Mouse (Mus musculus) spleen, adult 2 months (tissue): ENCODE results near the gene Fen1. TPM values are rescaled to one million over a fixed set of nuclear protein-coding genes. Genes with fewer than 3 reads are reported as not detected.

Experiments
- DNase-seq, 2 experiments: peaks; one replicate each; pipeline versions ENCODE4 v3.0.0 to v3.0.0-alpha.2; 2012 to 2021; ENCODE audit warnings: low spot score in 2 of 2, low read depth in 1 of 2
- H3K27ac ChIP-seq: fragments of 200-500 bp; 2 replicates; pipeline ENCODE4 v1.5.1; 2012; ENCODE audit warnings: low read length, inconsistent platforms; ENCODE audit not compliant: insufficient read depth
- H3K27me3 ChIP-seq: fragments of 200-500 bp; 2 replicates; pipeline ENCODE4 v1.6.1; 2012; ENCODE audit warnings: mild to moderate bottlenecking, moderate library complexity, low read length, inconsistent platforms; ENCODE audit not compliant: control insufficient read depth, insufficient read depth
- H3K36me3 ChIP-seq: fragments of 200-500 bp; 2 replicates; pipeline ENCODE4 v1.6.1; 2012; ENCODE audit warnings: mild to moderate bottlenecking, low read length, inconsistent platforms; ENCODE audit not compliant: control insufficient read depth, insufficient read depth
- H3K4me1 ChIP-seq: fragments of 200-500 bp; 2 replicates; pipeline ENCODE4 v1.6.1; 2011; ENCODE audit warnings: inconsistent platforms; ENCODE audit not compliant: control insufficient read depth, insufficient read depth, insufficient read length
- H3K4me3 ChIP-seq: fragments of 200-500 bp; 2 replicates; pipeline ENCODE4 v1.5.1; 2011; ENCODE audit warnings: mild to moderate bottlenecking, inconsistent platforms; ENCODE audit not compliant: insufficient read depth, insufficient read length; ENCODE audit errors: extremely low read depth
- CTCF ChIP-seq: fragments of 200-500 bp; IDR thresholded peaks from 2 replicates; pipeline ENCODE4 v1.5.1; 2011; ENCODE audit warnings: mild to moderate bottlenecking, inconsistent platforms; ENCODE audit not compliant: insufficient read depth, insufficient read length, insufficient replicate concordance; ENCODE audit errors: extremely low read depth
- POLR2A ChIP-seq: fragments of 200-500 bp; IDR thresholded peaks from 2 replicates; pipeline ENCODE4 v1.6.1; 2011; ENCODE audit warnings: low read depth, low read length, inconsistent platforms
- WGBS: fragments of 180-500 bp; shearing (Covaris S2); methylation state at CpG from one replicate; pipeline ENCODE4 v1.1.7; 2018; 5-methylcytosine and 5-hydroxymethylcytosine counted together
- polyA plus RNA-seq: library from polyadenylated mRNA; depleted of rRNA; stranded (reverse); fragments of >200 nt; gene quantifications from 2 replicates; pipeline ENCODE4 v1.2.3, GENCODE M21; 2012

Gene Fen1
- polyA plus RNA-seq, 1 experiment, result 16.0 TPM

DNA sequence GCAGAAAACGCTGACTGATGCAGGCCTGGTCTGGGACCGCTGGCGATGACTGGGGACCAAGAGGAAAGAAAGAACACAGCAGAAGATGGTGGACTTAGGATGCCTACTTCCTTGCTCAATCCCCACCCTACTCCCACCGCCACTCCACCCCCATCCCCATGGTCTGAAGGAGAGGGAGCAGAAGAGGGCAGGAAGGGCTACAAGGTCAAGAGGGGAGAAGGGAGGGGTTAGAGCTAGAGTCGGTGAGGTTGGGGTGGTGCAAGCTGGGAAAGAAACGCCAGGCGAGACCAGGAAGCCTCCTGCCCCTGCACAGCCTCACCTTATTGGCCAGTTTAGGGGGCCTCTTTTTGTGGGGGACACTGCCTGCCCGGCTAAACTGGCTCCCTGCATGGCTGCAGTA, 12.1 kb upstream of the Fen1 start:
- no peaks in the 10 kb centered on the region for H3K27me3 ChIP-seq
- 73% methylated on average over 8 of the region's 8 CpGs for WGBS

DNA sequence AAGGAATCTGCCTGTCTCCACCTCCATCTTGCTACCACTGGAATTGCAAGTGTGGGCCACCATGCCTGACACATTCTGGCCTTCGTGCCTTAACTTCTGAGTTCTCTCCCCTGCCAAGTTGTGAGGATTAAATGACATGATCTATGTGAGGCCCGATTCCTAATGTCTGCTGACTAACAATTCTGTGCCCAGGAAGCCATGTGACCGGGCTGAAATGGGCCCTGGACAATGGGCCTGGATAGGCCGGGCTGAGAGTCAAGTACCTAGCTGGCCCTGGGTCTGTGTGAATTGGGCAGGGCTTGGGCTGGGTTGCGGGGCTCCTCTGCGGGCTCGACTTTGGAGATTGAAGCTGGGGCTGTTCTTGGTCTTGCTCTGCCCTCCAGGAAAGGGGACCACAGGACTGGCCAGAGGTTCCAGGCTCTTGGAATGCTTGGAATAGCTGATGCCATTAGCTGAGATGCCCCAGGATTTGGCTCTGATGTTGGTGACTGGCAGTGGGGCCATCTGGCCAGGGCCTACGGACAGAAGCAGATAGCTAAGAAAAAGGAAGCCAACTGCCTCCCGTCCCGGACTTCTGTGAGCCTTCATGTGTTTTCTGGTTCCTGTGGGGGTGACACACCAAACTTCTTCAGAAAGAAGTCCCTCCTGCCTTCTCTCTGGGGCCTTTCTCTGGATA, 10.0 kb upstream of the Fen1 start:
- H3K27me3 ChIP-seq, result no peaks in the 10 kb centered on the region
- H3K4me1 ChIP-seq, result no peaks in the 10 kb centered on the region
- H3K4me3 ChIP-seq, result no peak overlapping the region
- 86% methylated on average over 10 of the region's 10 CpGs for WGBS
- no peak for DNase-seq
- TF ChIP-seq POLR2A, result no peak
- no peak for TF ChIP-seq CTCF
- peaks cover 7% of the 10 kb centered on the region for H3K36me3 ChIP-seq
- no peak overlapping the region for H3K27ac ChIP-seq

More for the DNA sequence above, 12.1 kb upstream of the Fen1 start:
- H3K4me3 ChIP-seq, result no peak overlapping the region
- no peak for DNase-seq
- TF ChIP-seq POLR2A (no peak), CTCF (no peak)
- no peaks in the 10 kb centered on the region; the same call in none of the 2 replicates for H3K36me3 ChIP-seq
- H3K27ac ChIP-seq, result no peak overlapping the region
- H3K4me1 ChIP-seq, result no peaks in the 10 kb centered on the region

DNA sequence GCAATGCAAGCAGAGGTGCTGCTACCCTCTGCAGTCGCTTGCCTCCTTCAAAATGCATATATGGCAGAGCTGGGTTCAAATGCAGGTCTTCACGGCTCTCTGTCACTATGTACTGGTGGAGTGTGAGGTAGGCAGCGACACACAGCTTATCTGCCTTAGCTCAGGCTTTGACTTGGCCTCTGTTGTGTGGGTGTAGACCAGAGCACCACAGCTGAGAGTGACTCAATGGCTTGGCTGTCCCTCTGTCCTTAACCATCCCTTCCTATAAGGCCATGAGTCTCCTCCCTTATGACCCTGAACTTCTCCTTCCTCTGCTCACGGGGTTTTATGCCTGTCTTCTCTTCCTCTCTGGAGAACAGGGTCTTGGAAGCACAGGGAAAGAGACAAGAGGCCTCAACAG, 6.9 kb upstream of the Fen1 start:
- TF ChIP-seq POLR2A (no peak), CTCF (no peak)
- no peak for DNase-seq
- H3K36me3 ChIP-seq, result peaks cover 20% of the 10 kb centered on the region
- H3K4me3 ChIP-seq, result no peak overlapping the region
- WGBS, result 79% methylated on average over 4 of the region's 4 CpGs
- H3K27me3 ChIP-seq, result no peaks in the 10 kb centered on the region
- no peaks in the 10 kb centered on the region for H3K4me1 ChIP-seq
- no peak overlapping the region for H3K27ac ChIP-seq

DNA sequence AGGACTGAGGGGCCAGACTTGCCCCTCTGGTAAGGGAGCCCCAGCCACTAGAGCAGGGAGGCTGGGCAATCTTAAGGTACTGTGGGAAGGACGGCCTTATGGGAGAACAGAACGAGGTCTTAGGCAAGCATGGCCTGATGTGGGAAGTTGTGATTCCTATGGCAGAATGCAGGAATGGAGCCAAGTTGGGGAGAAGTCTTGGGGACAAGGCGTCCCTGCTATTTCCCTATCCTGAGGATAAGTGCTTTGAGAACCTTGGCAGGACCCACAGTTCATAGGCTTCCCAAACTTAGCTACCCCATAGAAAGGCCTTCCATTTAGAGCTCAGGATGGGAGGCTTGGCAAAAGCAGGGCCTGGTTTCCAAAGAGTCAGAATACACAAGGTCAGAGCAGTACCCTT, 4.9 kb upstream of the Fen1 start:
- WGBS, result 84% methylated on average over 3 of the region's 3 CpGs

DNA sequence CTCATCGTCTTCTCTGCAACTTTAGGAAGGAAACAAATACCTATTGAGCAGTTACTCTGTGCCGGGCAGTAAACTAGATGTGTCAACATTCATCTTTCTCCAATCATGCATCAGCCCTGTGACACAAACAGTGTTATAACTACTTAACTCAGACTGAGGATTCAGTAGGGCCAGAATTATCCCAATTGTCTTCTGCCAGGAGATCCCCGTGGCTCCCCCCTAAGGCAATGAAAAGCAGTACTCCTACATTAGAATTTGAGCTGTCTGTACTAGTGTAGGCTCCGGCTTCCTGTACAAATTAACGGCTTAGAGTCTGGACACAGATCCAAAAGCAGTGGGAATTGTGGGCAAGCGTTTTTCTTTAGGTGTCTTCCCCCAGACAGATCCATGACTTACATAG, 1.1 kb upstream of the Fen1 start:
- no peak overlapping the region for H3K27ac ChIP-seq
- no peak overlapping the region for H3K4me3 ChIP-seq
- DNase-seq, result no peak
- H3K4me1 ChIP-seq, result no peaks in the 10 kb centered on the region; the same call in 1 of the 2 replicates
- TF ChIP-seq POLR2A (no peak), CTCF (no peak)
- 77% methylated on average over 6 of the region's 6 CpGs for WGBS
- peaks cover 27% of the 10 kb centered on the region for H3K36me3 ChIP-seq
- H3K27me3 ChIP-seq, result no peaks in the 10 kb centered on the region

More for the DNA sequence above, 4.9 kb upstream of the Fen1 start:
- no peaks in the 10 kb centered on the region for H3K27me3 ChIP-seq
- no peak overlapping the region for H3K27ac ChIP-seq
- TF ChIP-seq CTCF (no peak), POLR2A (no peak)
- H3K36me3 ChIP-seq, result peaks cover 20% of the 10 kb centered on the region
- DNase-seq, result no peak
- no peak overlapping the region for H3K4me3 ChIP-seq
- H3K4me1 ChIP-seq, result no peaks in the 10 kb centered on the region

DNA sequence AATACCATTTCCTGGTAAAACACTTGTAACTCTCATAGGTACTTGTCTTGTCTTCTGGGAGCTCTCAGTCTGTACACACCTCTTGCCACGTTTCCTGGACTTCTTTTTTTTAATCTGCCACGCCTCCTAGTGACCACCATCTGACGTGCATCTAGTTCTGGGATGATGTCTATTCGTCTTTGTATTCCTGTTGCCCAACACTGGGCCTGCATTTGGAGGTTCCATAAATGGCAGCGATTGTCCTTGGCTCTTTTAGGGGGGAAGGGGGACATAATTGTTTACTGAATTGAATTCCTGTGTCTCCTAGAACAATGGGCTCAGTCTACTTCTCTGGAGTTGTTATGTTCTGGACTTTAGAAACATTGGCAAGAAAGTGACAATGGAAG, 640 bp upstream of the Fen1 start:
- Histone ChIP-seq H3K4me1 (no peaks in the 10 kb centered on the region; the same call in 1 of the 2 replicates), H3K27me3 (no peaks in the 10 kb centered on the region), H3K4me3 (peak overlapping the region; percentile 15; the same call in 1 of the 2 replicates), H3K27ac (no peak overlapping the region), H3K36me3 (peaks cover 28% of the 10 kb centered on the region)
- WGBS, result under 1% methylated on average over 5 of the region's 5 CpGs
- TF ChIP-seq POLR2A, result no peak
- no peak for TF ChIP-seq CTCF
- peak; percentile 17 to 52 for DNase-seq

DNA sequence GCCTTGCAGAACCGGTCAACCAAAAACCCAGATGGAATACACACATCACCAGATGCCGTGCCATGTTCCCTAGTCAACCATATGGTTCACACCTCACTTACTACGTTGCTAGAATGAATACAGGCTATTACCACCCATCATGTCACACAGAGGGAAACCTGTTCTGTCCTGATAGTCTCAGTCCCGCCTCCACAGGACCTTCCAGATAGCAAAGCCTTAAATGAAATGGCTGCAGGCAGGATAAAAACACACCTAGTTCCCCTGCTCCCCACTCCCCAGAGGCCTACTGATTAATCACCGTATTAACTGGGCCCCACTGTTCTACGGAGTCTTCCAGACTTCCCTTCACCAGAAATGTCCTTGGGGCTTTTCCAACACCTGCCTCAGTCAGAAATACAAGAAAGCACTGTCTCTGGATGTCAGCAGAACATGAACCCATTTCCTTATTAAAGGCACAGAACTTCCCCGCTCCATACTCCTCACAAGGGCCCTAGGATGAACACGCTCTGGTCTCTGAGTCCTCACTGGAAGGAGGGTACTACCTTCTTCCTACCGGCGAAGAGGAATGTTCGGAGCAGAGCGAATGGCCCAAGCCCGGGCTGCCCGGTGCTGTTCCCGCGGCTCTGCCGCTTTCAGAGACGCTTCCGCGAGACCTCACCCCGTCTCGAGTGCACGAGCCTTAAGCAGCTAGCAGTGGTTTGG, 672 bp downstream of the Fen1 start:
- no peaks in the 10 kb centered on the region for H3K27me3 ChIP-seq
- peak overlapping the region; percentile 93 for H3K27ac ChIP-seq
- peaks cover 25% of the 10 kb centered on the region for H3K36me3 ChIP-seq
- 2% methylated on average over 23 of the region's 23 CpGs for WGBS
- TF ChIP-seq POLR2A, result no peak
- TF ChIP-seq CTCF, result no peak
- no peak for DNase-seq
- peak overlapping the region; percentile 95 for H3K4me3 ChIP-seq
- no peaks in the 10 kb centered on the region; the same call in 1 of the 2 replicates for H3K4me1 ChIP-seq
